Mouse (Mus musculus) bone marrow macrophage, adult 2 months (primary cell): ENCODE measurements at regions not wholly inside any gene's neighbourhood (a gene's known extent, or its start where the extent isn't known, plus 50 kb on each side); places are given as distances from the start of the nearest gene placed in this dataset.

Experiments
- CTCF ChIP-seq: IDR thresholded peaks from 2 replicates; pipeline ENCODE4 v1.5.1; 2012; ENCODE audit warnings: low read depth, mild to moderate bottlenecking, low read length, moderate library complexity
- POLR2A ChIP-seq: IDR thresholded peaks from 2 replicates; pipeline ENCODE4 v1.6.1; 2012; ENCODE audit warnings: mild to moderate bottlenecking, low read depth, low read length, borderline replicate concordance

DNA sequence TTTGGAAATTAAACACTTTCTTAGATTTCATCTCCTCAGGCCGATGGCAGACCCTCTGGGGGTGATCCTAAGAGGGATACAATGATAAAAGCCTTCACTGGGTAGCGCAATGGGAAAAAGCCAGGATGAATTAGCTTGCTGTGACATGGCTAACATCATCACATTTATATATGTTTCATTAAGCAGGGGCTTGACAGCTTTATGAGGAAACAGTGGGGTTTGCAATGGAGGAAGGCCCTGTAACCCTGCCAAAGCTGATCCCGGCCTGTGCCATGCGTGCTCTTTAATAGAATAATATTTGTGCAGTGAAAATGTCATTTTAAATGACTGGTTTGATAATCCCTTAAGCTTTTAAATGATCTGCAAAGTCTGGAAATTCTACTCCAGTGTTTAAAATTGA lies 298.5 kb downstream of the Slc4a3 start:
- TF ChIP-seq CTCF, result no peak
- TF ChIP-seq POLR2A, result no peak
